Mouse (Mus musculus) left cerebral cortex, postnatal 36 days (tissue): Measurements from ENCODE around the gene Blvrb. TPM values are rescaled to one million over a fixed set of nuclear protein-coding genes. Genes with fewer than 3 reads are reported as not detected.
"Not testable (repeated sequence)": the region's sequence is repeated elsewhere in the genome, so short reads cannot be mapped to it uniquely, and the experiment has no call there.

Experiments
- DNase-seq, 2 experiments: peaks; one replicate each; pipeline ENCODE4 v3.0.0; 2021 to 2022; ENCODE audit warnings: low spot score in 2 of 2, mixed read lengths in 1 of 2
- intact Hi-C: fragments of 180-260 bp; cut with DNase I; formaldehyde crosslinking; loops from one replicate; pipeline ENCODE4 v1.15.1; 2025
- total RNA-seq, 2 experiments: library from RNA; stranded (reverse); gene quantifications; 2 replicates each; pipeline ENCODE4 v1.2.3; 2021

Gene Blvrb
- total RNA-seq, 2 experiments from 2014 or later, result 17.0 to 18.0 TPM

DNA sequence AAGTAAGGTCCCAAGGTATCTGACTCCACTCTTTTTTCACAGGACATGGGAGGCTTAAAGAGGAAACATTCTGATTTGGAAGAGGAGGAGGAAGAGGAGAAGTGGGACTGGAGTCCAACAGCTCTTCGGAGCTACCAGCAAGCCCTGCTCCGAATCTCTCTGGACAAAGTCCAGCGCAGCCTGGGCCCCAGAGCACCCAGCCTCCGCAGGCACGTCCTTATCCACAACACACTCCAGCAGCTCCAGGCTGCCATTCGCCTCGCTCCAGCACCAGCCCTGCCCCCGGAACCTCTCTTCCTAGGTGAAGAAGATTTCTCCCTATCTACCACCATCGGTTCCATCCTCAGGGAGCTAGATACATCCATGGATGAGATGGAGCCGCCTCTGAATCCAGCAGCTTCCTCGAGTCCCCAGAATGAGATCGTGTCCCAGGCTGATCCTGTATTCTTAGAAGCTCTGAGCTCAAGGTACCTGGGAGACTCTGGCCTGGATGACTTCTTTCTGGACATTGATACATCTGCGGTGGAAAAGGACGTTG, 28.4 kb downstream of the Blvrb start:
- intact Hi-C loops, result no loop called here

GRCm38 (mm10) chr7:27478561-27478960, 30.8 kb downstream of the Blvrb start:
- no peak for DNase-seq
- intact Hi-C loops, result no loop called here

More for the DNA sequence above, 28.4 kb downstream of the Blvrb start:
- DNase-seq, result no peak

DNA sequence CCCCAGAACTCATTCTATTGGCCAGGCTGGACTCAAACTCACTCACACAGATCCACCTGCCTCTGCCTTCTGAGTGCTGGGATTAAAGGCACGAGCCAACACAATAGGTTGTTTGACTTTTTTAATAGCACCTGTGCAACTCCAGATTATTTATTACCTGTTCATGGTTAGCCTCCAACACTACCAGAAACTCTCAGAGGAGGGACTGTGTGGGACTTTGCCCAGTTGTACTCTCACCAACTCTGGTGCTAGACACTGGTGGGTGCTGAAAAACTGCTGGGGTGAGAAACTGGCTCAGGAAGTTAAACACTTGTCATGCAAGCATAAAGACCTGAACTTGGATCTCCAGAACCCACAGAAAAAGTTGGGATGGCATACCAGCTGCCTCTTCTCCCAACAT, 32.0 kb downstream of the Blvrb start:
- intact Hi-C loops, result loop anchor here (10.0 kb wide), 1 partner anchor 145 kb away; the partner anchor contains the start of gene Ltbp4
- DNase-seq, result no peak

DNA sequence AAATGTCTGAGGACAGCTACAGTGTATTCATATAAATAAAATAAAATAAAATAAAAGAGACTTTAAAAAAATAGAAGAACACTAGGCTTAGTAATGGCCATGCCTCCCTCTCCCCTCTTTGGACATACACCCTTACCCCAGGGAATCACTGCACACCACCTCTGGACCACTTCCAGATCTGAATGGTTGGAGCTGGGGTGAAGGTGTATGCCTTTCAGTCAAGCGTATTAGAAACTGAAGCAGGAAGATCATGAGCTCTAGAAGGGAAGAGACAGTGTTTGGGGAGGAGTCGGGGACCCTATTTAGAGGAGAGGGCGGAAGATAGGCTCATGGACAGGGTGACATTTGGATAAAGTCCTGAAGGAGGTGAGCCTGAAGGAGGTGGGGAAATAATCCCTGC, 32.7 kb downstream of the Blvrb start:
- no peak for DNase-seq
- intact Hi-C loops, result loop anchor here (10.0 kb wide), 1 partner anchor 146 kb away; the partner anchor contains the start of gene Ltbp4

- intact Hi-C loops, result loop anchor here (10.0 kb wide), 1 partner anchor 146 kb away; the partner anchor contains the start of gene Ltbp4
- DNase-seq, result no peak
These were observed 33.3 kb downstream of the Blvrb start for GRCm38 (mm10) chr7:27480927-27481626.

GRCm38 (mm10) chr7:27481627-27481969, 33.8 kb downstream of the Blvrb start:
- peak; percentile 67 to 69 for DNase-seq
- intact Hi-C loops, result loop anchor here (10.0 kb wide), 1 partner anchor 147 kb away; the partner anchor contains the start of gene Ltbp4

- no peak for DNase-seq
- intact Hi-C loops, result loop anchor here (10.0 kb wide), 1 partner anchor 149 kb away; the partner anchor contains the start of gene Ltbp4
These were observed 36.1 kb downstream of the Blvrb start for GRCm38 (mm10) chr7:27483860-27484259.

- peak in 1 of 2 experiments; percentile 8 for DNase-seq
- intact Hi-C loops, result loop anchor here (2.0 to 10.0 kb wide), 2 partner anchors 39 to 151 kb away; partner anchors contain the start of genes Blvrb, Ltbp4 and Sptbn4
These were observed 38.5 kb downstream of the Blvrb start for GRCm38 (mm10) chr7:27486102-27486769.

GRCm38 (mm10) chr7:27486770-27487697, 39.3 kb downstream of the Blvrb start, which contains the start of gene Sertad1:
Gene Sertad1, plus strand, starts transcription at chr7:27486910.
- intact Hi-C loops, result loop anchor here (2.0 to 10.0 kb wide), 2 partner anchors 40 to 152 kb away; partner anchors contain the start of genes Blvrb, Ltbp4 and Sptbn4

GRCm38 (mm10) chr7:27487740-27488268, 40.0 kb downstream of the Blvrb start:
- intact Hi-C loops, result loop anchor here (2.0 to 10.0 kb wide), 2 partner anchors 41 to 153 kb away; partner anchors contain the start of genes Blvrb, Ltbp4 and Sptbn4
- peak; percentile 59 to 64 for DNase-seq

More at GRCm38 (mm10) chr7:27486770-27487697, 39.3 kb downstream of the Blvrb start, which contains the start of gene Sertad1:
- DNase-seq, result peak; percentile 100

DNA sequence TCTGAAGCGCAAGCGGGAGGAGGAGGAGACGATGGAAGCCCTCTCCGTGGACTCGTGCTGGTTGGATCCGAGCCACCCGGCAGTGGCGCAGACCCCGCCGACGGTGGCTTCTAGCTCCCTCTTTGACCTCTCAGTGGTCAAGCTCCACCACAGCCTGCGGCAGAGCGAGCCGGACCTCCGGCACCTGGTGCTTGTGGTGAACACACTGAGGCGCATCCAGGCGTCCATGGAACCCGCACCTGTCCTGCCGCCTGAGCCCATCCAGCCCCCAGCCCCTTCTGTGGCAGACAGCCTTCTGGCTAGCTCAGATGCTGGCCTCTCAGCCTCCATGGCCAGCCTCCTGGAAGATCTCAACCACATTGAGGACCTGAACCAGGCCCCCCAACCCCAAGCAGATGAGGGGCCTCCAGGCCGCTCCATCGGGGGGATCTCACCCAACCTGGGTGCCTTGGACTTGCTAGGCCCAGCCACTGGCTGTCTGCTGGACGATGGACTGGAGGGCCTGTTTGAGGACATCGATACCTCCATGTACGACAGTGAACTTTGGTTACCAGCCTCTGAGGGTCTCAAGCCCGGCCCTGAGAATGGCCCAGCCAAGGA, 41.6 kb downstream of the Blvrb start:
- DNase-seq, result no peak
- intact Hi-C loops, result loop anchor here (10.0 kb wide), 1 partner anchor 155 kb away; the partner anchor contains the start of gene Ltbp4

DNA sequence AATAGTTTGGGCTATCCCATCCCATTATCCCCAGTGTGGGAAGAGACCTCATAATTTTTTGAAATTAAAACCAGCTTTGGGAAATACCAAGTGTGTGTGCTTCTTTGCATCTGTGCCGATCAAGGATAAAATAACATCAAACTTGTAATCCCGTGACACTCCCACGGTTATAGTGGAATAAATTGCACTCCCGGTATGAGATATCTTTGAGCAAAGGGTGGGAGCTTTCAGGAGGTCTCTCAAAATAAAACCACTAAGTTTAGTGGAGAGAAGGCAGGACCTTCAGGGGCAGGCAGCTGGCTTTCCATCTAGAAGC, 42.4 kb downstream of the Blvrb start:
- DNase-seq, result no peak
- intact Hi-C loops, result no loop called here

DNA sequence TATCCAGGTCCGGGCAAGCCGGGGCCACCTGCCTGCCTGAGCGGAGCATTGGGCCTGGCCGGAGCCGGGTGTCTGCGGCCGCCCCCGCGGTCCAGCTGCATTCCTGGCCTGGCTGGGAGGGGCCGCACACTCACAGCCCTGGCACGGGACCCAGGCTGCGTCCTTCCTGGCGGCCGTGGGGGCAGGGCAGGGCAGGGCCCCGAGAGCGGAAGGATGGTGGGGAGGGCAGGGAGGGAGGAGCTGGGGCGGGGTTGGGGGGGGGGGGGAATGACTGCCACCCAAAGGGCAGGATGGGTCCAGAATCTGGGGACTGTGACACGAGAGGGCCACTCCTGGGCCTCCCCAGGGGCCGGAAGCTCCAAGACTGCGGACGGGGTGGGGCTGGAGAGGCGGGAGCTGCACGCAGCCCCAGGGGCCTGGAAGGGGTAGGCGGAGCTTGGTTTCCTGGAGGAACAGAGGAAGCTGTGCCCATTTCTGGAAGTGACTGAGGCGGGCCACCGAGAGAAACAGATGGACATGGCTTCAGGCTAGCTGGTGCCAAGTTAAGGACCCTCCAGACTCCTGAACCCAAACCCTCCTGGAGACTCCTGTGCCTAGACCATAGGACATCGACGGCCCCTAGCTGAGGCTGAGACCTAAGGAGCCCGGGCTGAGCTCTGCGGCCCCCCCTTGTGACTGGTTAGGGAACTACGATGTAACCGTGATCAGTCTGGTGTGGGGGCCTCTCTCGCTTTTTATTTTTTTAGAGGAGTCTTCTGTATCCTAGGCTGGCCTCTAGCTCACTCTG, 43.0 kb downstream of the Blvrb start:
- intact Hi-C loops, result no loop called here
- peak; percentile 83 to 86 for DNase-seq

DNA sequence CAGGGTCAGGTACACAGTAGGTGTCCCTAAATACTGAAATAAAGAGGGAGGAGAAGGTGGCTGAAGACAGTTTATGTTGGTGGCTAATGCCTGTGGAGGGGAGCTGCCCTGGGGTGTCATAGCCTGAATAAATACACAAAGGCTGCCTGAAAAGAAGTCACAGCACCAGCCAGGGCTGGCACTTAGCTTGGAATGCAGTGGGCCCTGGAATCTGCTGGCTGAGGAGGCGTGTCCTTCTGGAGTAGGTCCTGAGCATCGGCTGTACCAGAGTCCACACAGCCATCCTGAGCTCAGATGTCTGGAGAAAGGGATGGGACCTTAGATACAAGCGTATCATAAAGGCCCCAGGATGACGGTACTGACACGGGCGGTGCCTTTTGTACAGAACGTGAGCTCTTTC, 44.1 kb downstream of the Blvrb start:
- intact Hi-C loops, result no loop called here

GRCm38 (mm10) chr7:27493022-27493421, 45.2 kb downstream of the Blvrb start:
- intact Hi-C loops, result no loop called here
- no peak for DNase-seq

More for the DNA sequence above, 44.1 kb downstream of the Blvrb start:
- no peak for DNase-seq

DNA sequence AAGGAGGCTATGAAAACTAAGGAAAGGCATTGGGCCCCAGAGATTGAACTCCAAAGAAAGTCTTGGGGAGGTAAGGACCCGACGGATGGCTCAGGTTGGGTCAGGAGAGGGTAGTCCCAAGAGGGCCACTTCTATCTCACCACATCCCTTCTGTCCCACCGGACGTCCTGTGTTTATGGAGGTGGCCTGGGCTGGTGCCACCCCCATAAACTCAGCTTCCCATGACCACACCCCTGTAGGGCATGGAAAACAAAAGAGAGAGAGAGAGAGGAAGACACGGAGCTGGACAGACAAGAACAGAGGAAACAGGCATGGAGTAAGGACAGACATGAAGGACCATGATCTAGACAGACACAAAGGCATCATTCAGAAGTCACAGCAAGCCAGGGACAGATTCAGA, 45.7 kb downstream of the Blvrb start:
- DNase-seq, result no peak
- intact Hi-C loops, result no loop called here

DNA sequence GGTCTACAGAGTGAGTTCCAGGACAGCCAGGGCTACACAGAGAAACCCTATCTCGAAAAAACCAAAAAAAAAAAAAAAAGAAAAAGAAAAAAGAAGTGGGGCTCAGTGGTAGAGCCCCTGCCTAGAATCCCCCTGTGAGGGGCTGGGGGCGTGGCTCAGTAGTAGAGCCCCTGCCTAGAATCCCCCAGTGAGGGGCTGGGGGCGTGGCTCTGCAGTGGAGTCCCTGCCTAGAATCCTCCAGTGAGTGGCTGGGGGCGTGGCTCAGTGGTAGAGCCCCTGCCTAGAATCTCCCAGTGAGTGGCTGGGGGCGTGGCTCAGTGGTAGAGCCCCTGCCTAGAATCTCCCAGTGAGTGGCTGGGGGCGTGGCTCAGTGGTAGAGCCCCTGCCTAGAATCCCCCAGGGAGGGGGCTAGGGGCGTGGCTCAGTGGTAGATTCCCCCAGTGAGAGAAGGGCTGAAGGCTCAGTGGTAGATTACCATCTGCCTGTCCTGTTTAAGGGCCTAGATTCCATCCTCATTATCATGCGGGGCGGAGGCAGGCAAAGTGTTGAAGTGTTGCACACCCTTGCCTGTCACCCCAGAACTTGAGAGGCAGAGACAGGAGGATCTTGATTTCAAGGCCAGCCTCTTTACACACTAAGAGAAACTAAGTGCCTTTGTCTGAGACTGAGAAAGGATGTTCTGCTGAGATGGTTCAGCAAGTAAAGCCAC, 47.0 kb downstream of the Blvrb start:
- intact Hi-C loops, DNase-seq: not testable (repeated sequence)
